Mouse (Mus musculus): ENCODE results near the gene Vps13d. TPM values are rescaled to one million over a fixed set of nuclear protein-coding genes. Genes with fewer than 3 reads are reported as not detected.

Gene Vps13d
- polyA plus RNA-seq, 1 experiment from 2014 or later = 15.2 TPM

DNA sequence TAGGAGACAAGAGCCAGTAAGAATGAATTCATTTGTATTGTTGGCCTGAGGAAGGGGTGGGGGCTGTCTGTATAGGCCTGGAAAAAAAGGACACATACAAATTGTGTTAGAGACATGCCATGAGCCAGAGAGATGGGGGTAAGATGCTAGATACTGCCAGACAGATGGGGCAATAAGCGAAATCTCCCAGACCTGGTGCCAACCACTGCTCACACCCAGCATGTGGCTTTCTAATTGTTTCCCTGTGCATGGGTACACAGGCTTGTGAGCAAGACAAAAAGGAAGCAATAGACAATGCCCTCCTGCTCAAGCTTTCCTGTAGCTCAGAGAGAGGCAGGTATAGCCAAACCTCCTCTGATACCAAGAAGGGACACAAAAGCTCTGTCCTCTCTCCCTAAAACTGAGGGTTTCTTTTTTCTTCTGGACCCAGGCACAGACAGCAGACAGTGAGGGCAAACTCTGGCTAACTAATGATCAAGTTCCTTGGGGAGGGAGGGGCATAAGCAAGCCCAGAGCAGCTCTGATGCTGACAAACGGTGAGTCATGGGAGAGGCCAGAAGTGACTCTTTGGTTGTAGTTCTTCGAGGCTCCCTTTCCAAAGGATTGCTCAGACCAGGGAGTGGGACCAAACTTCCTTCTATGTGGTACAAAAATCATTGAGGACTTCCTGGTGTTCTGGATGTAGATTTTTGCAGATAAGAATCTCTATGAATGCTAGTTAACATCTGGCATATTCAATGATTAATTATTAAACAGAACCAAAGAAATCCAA, 196.7 kb downstream of the Vps13d start:
- Histone ChIP-seq H3K4me3 (ENCODE audit: low read depth, low read length) (no peak overlapping the region), H3K4me1 (replicated peaks; ENCODE audit: control insufficient read depth, insufficient read depth, low read length) (no peaks in the 10 kb centered on the region; the same call in none of the 2 replicates), H3K4me2 (replicated peaks; ENCODE audit: low read depth, low read length) (no peak overlapping the region), H3K9ac (ENCODE audit: low read depth, low read length) (no peak overlapping the region), H3K27ac (ENCODE audit: low read depth, low read length) (no peak overlapping the region), H3K36me3 (ENCODE audit: control insufficient read depth, insufficient read depth, low read length) (no peaks in the 10 kb centered on the region), H3K27me3 (ENCODE audit: control insufficient read depth, insufficient read depth, low read length) (no peaks in the 10 kb centered on the region), H3K9me3 (ENCODE audit: control insufficient read depth, low read length) (no peaks in the 10 kb centered on the region)
- ATAC-seq (ENCODE audit: low FRiP score) (no peak), DNase-seq (ENCODE audit: low spot score) (no peak)
- WGBS = 64% methylated on average over 3 of the region's 3 CpGs

DNA sequence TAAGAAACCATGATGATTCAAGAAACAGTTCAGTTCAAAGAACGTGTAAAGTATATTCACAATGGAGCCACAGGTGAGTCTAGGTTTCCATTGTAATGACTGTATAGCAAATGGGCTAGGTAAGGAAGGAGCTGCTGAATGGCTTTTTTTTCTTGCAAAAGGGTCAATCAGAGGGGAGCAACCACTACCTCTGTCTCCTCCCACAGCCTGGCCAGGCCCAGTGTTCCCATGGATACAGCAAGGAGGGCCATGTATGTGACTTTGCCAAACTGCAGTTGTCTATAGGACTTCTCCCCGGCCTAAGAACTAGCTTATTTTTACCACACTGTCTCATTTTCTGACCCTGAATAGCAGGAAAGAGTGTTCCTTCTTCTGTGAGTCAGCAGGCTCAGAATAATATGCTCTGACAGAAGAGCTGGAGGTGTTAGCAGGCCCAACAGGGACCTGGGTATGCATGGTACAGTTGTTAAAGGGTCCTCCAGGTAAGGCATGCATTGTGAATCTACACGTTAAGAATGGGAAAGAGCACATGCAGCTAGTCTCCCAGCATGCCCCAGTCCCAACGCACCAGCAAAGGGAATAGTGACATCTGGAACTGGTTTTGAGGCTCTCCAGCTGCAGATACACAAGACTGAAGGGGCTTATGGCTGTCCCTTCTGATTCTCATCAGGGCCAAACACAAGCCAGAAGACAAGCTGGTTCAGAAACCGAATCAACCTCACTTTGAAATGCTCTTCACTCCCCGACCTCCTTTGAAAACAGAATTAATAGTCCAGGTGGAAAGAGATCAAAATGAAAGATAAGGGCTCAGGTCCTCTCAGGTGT, 197.6 kb downstream of the Vps13d start:
- Histone ChIP-seq H3K36me3 (ENCODE audit: control insufficient read depth, insufficient read depth, low read length) (no peaks in the 10 kb centered on the region), H3K4me2 (replicated peaks; ENCODE audit: low read depth, low read length) (no peak overlapping the region), H3K9ac (ENCODE audit: low read depth, low read length) (no peak overlapping the region), H3K4me3 (ENCODE audit: low read depth, low read length) (no peak overlapping the region), H3K27me3 (ENCODE audit: control insufficient read depth, insufficient read depth, low read length) (no peaks in the 10 kb centered on the region), H3K4me1 (replicated peaks; ENCODE audit: control insufficient read depth, insufficient read depth, low read length) (no peaks in the 10 kb centered on the region; the same call in none of the 2 replicates), H3K27ac (ENCODE audit: low read depth, low read length) (no peak overlapping the region), H3K9me3 (ENCODE audit: control insufficient read depth, low read length) (no peaks in the 10 kb centered on the region)
- WGBS = 74% methylated on average over 6 of the region's 6 CpGs
- DNase-seq (ENCODE audit: low spot score) (no peak), ATAC-seq (ENCODE audit: low FRiP score) (no peak)

DNA sequence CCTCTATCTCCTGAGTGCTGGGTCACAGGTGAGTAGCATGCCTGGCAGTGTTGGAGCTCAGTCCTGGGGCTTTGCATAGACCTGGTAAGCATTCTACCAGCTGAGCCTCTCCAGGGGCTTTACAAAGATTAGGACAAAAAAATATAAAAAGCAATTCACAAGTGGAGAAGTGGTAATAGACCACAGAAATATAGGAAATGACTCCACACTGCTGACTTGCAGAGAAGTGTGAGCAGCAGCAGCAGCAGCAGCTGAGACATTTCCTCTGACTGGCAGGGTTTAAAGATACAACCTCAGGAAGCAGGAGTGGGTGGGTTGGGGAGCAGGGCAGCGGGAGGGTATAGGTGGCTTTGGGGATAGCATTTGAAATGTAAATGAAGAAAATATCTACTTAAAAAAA, 199.0 kb downstream of the Vps13d start:
- 75% methylated on average over 1 of the region's 1 CpGs for WGBS
- no peak for ATAC-seq (ENCODE audit: low FRiP score)
- no peak overlapping the region for H3K4me3 ChIP-seq (ENCODE audit: low read depth, low read length)
- H3K4me1 ChIP-seq (replicated peaks; ENCODE audit: control insufficient read depth, insufficient read depth, low read length) = no peaks in the 10 kb centered on the region; the same call in none of the 2 replicates
- no peak overlapping the region for H3K27ac ChIP-seq (ENCODE audit: low read depth, low read length)
- no peaks in the 10 kb centered on the region for H3K9me3 ChIP-seq (ENCODE audit: control insufficient read depth, low read length)
- DNase-seq (ENCODE audit: low spot score) = no peak
- H3K4me2 ChIP-seq (replicated peaks; ENCODE audit: low read depth, low read length) = no peak overlapping the region
- H3K9ac ChIP-seq (ENCODE audit: low read depth, low read length) = no peak overlapping the region
- H3K27me3 ChIP-seq (ENCODE audit: control insufficient read depth, insufficient read depth, low read length) = no peaks in the 10 kb centered on the region
- no peaks in the 10 kb centered on the region for H3K36me3 ChIP-seq (ENCODE audit: control insufficient read depth, insufficient read depth, low read length)

DNA sequence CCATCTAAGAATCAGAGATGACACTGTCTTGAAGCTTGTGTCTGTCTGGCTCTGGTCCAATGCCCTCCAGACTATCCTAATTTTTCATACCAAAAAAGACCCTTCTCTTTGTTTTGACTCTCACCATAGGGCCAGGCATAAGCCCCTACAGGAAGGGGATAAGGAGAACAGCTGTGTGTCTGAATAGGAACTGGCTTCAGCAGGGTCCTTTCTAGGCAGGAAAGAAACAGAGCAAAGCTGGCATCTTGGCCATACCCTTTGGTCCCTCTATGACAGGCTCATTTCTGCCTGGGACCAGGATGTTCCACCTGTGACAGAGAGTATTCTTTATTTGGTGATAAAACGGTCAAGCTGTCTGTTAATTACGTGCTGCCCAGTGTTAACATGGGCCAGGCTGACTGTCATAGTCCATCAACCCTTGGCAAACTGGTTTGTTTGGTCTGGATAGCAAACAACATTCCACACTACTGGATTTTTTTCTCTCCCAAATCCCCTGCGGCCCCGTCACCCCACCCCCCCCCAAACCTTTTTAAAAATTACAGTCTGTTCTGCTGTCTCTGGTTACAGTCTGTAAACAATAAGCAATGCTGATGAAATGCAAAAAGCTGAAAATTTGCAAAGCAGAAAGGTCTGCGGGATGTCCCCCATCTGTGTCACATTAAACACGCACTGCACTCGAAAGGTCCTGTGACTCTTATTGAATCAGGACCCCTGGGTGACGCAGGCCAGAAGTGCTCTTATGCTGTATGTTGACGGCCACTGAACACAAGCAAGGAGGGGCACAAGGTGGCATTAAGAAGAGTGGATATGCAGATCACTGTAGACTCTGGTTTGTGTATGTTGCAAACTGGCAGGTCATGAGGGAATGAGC, 201.5 kb downstream of the Vps13d start:
- Histone ChIP-seq H3K27me3 (ENCODE audit: control insufficient read depth, insufficient read depth, low read length) (no peaks in the 10 kb centered on the region), H3K36me3 (ENCODE audit: control insufficient read depth, insufficient read depth, low read length) (no peaks in the 10 kb centered on the region), H3K4me2 (replicated peaks; ENCODE audit: low read depth, low read length) (no peak overlapping the region), H3K4me1 (replicated peaks; ENCODE audit: control insufficient read depth, insufficient read depth, low read length) (no peaks in the 10 kb centered on the region), H3K4me3 (ENCODE audit: low read depth, low read length) (no peak overlapping the region), H3K27ac (ENCODE audit: low read depth, low read length) (no peak overlapping the region), H3K9ac (ENCODE audit: low read depth, low read length) (no peak overlapping the region), H3K9me3 (ENCODE audit: control insufficient read depth, low read length) (no peaks in the 10 kb centered on the region)
- ATAC-seq (ENCODE audit: low FRiP score) = no peak
- no peak for DNase-seq (ENCODE audit: low spot score)
- 68% methylated on average over 9 of the region's 9 CpGs for WGBS

DNA sequence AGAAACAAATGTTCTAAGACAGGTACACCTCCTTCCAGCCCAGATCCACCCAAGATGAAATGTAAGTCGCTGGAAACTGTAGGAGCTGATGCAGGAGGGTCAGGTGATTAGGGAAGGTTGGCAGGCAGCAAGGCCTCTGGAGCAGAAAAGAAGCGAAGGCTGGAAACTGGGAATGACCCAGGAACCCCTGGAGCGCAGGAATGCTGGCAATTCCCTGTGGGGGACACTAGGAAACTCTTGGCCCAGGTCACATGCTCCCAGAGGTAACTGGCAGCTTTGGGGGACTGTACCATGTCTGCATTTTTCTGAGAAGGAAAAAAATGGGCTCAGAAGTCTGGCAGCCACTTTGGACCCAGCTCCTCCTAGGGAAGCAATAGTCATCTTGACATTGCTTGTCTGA, 202.4 kb downstream of the Vps13d start:
- H3K9me3 ChIP-seq (ENCODE audit: control insufficient read depth, low read length) = no peaks in the 10 kb centered on the region
- H3K4me2 ChIP-seq (replicated peaks; ENCODE audit: low read depth, low read length) = no peak overlapping the region
- no peaks in the 10 kb centered on the region for H3K27me3 ChIP-seq (ENCODE audit: control insufficient read depth, insufficient read depth, low read length)
- DNase-seq (ENCODE audit: low spot score) (no peak), ATAC-seq (ENCODE audit: low FRiP score) (no peak)
- H3K4me1 ChIP-seq (replicated peaks; ENCODE audit: control insufficient read depth, insufficient read depth, low read length) = no peaks in the 10 kb centered on the region
- no peak overlapping the region for H3K9ac ChIP-seq (ENCODE audit: low read depth, low read length)
- 29% methylated on average over 3 of the region's 3 CpGs for WGBS
- H3K36me3 ChIP-seq (ENCODE audit: control insufficient read depth, insufficient read depth, low read length) = no peaks in the 10 kb centered on the region
- H3K4me3 ChIP-seq (ENCODE audit: low read depth, low read length) = no peak overlapping the region
- H3K27ac ChIP-seq (ENCODE audit: low read depth, low read length) = no peak overlapping the region

DNA sequence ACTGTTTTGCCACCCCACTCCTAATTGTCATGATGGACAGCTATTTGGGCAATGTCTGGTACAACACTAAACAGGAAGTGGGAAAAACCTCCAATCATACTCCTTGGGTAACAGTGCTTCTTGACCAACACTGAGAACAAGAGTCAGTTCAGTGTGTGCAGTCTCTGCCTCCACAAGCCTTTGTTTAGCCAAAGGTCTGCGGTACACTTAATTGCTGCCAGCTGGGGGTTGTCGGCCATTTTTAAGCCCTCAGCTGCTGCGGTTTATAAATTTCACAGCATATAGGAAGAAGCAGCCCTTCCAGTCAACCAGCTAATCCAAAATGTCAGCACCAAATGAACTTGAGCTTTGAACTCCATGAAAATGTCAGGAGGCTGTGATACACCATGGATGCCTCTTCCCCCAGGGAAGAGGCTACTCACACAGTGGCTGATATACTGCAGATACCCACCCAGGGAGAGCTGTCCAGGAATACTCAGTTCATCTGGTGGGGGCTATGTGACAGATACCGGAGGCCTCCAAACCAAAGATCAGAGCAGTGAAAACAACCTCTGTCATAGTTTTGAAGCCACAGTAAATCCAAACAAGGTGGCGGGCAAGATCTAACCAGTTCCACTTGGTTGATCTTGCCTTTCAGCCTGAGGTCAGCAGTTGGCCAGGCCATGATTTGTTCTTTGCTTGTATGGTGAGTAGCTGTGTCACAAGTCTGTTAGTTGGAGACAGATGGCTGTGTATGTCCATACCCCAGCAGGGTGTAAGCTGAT, 206.2 kb downstream of the Vps13d start:
- no peaks in the 10 kb centered on the region for H3K36me3 ChIP-seq (ENCODE audit: control insufficient read depth, insufficient read depth, low read length)
- H3K4me3 ChIP-seq (ENCODE audit: low read depth, low read length) = no peak overlapping the region
- no peak overlapping the region for H3K9ac ChIP-seq (ENCODE audit: low read depth, low read length)
- ATAC-seq (ENCODE audit: low FRiP score) (0 out of 2 replicates have a peak, but pooled peaks have one; percentile 31), DNase-seq (ENCODE audit: low spot score) (peak; percentile 41)
- H3K27ac ChIP-seq (ENCODE audit: low read depth, low read length) = no peak overlapping the region
- 60% methylated on average over 5 of the region's 5 CpGs for WGBS
- H3K4me2 ChIP-seq (replicated peaks; ENCODE audit: low read depth, low read length) = no peak overlapping the region
- H3K27me3 ChIP-seq (ENCODE audit: control insufficient read depth, insufficient read depth, low read length) = no peaks in the 10 kb centered on the region
- H3K9me3 ChIP-seq (ENCODE audit: control insufficient read depth, low read length) = no peaks in the 10 kb centered on the region
- no peaks in the 10 kb centered on the region for H3K4me1 ChIP-seq (replicated peaks; ENCODE audit: control insufficient read depth, insufficient read depth, low read length)

DNA sequence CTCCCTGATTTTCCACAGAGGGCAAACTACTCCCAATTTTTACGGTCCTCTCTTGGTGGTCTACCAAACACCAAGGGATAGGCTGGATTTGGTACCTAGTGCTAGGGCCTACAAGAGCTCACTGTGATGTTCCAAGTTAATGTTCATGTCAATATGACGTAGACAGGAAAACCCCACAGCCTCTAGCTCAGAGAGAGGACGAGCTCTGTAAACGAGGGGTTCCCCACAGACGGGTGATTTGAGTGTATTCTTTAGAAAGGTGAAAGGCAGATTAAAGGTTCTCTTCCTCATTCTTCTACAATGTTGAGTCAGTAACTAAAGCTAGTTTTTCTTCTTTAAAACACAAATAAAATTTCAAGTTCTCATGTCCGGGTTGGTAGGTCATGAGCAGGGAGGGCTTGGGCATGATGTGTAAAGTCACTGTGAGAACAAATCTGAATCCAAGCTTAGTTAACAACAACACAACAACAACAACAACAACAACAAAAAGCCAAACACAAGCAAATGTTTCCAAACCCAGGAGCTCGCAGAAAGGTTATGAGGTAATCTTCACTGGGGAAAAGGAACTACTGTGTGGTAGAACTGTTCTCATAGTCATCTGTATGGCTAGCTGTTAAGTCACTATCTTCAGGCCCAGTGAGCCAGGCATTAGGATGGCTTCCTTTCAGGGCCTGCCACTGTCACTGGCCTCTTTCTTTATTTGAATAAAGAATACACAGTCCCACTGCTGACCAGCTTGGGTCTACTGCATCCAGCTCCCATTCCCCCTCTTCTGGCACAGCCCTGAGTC, 208.6 kb downstream of the Vps13d start:
- no peaks in the 10 kb centered on the region for H3K9me3 ChIP-seq (ENCODE audit: control insufficient read depth, low read length)
- H3K4me2 ChIP-seq (replicated peaks; ENCODE audit: low read depth, low read length) = no peak overlapping the region
- DNase-seq (ENCODE audit: low spot score) = no peak
- H3K36me3 ChIP-seq (ENCODE audit: control insufficient read depth, insufficient read depth, low read length) = no peaks in the 10 kb centered on the region
- H3K9ac ChIP-seq (ENCODE audit: low read depth, low read length) = no peak overlapping the region
- no peak for ATAC-seq (ENCODE audit: low FRiP score)
- no peak overlapping the region for H3K4me3 ChIP-seq (ENCODE audit: low read depth, low read length)
- no peak overlapping the region for H3K27ac ChIP-seq (ENCODE audit: low read depth, low read length)
- H3K27me3 ChIP-seq (ENCODE audit: control insufficient read depth, insufficient read depth, low read length) = no peaks in the 10 kb centered on the region
- H3K4me1 ChIP-seq (replicated peaks; ENCODE audit: control insufficient read depth, insufficient read depth, low read length) = no peaks in the 10 kb centered on the region
- 90% methylated on average over 7 of the region's 7 CpGs for WGBS
